Mouse (Mus musculus): Measurements from ENCODE around the gene Neu2. TPM values are rescaled to one million over a fixed set of nuclear protein-coding genes. Genes with fewer than 3 reads are reported as not detected.
"Not testable (repeated sequence)": the region's sequence is repeated elsewhere in the genome, so short reads cannot be mapped to it uniquely, and the experiment has no call there.

Neu2 gene
- not detected in 2 replicates for polyA plus RNA-seq (2016; fragmentation: Nextera tagmentation; extraction: Ambion mirVana)

DNA sequence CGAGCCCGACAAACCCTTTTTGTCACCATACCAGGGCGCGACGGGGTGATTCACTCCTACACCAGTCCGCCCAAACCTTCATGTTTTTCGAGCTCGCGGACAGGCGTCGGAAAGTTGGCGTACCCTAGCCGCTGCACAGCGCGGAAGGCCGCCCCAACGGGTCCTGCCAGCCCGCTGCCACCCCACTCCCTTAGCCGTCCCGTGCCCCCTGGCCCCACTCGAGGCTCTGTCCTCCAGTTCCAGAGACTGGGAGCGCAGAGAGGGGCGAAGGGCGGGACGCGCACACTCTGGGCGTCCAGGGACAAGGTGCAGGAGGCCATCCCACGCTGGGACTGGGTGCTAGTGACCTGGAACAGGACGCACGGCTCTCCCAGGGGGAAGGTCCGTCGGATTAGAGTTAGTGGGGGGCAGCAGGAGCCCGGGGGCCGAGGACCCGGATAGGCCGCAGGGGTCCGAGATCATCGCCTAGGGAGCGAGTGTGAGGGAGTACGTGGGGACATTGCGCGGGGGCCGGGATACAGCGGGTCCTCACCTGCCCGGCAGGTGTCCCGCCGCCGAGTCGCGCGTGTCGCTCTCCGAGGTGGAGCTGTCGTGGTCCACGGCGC is at the start of gene Neu2:
Gene Neu2, plus strand, starts transcription at position 329 of the 605 bp plus-strand sequence.
- H3K9me3 ChIP-seq, result no peaks in the 10 kb centered on the region
- H3K27me3 ChIP-seq (ENCODE audit: insufficient read depth, poor library complexity, severe bottlenecking), result peaks cover 57% of the 10 kb centered on the region
- H3K27ac ChIP-seq, result peak within 1 kb of the TSS; percentile 84
- H3K4me3 ChIP-seq, result peak within 1 kb of the TSS; percentile 84
- no peaks in the 10 kb centered on the region for H3K36me3 ChIP-seq
- under 1% methylated on average over 56 of the region's 56 CpGs for WGBS
- peaks cover 17% of the 10 kb centered on the region for H3K4me1 ChIP-seq (replicated peaks)
- no peak for DNase-seq (ENCODE audit: low spot score)

DNA sequence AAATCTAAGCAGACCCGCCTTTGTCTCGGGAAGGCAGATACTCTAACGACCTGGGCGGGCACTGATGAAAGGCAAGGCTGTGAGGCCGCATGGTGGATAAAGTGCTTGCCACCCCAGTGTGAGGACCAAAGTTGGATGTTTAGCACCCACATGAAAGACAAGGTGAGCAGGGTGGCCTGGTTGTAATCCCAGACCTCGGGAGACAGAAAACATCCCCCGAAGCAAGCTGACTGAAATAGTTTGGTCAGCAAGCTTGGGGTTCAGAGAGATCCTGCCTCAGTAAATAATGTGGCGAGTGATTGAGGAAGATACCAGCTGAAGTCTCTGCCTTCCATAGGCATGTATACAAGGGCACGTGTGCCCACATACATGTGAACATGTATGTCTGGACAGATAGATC is 42.2 kb upstream of the Neu2 start:
- no peak overlapping the region for H3K27ac ChIP-seq
- no peaks in the 10 kb centered on the region; the same call in 1 of the 2 replicates for H3K27me3 ChIP-seq (ENCODE audit: insufficient read depth, poor library complexity, severe bottlenecking)
- 83% methylated on average over 9 of the region's 9 CpGs for WGBS
- H3K4me3 ChIP-seq, result no peak overlapping the region
- H3K4me1 ChIP-seq (replicated peaks), result no peaks in the 10 kb centered on the region
- H3K36me3 ChIP-seq, result no peaks in the 10 kb centered on the region
- no peak for DNase-seq (ENCODE audit: low spot score)
- no peaks in the 10 kb centered on the region for H3K9me3 ChIP-seq

DNA sequence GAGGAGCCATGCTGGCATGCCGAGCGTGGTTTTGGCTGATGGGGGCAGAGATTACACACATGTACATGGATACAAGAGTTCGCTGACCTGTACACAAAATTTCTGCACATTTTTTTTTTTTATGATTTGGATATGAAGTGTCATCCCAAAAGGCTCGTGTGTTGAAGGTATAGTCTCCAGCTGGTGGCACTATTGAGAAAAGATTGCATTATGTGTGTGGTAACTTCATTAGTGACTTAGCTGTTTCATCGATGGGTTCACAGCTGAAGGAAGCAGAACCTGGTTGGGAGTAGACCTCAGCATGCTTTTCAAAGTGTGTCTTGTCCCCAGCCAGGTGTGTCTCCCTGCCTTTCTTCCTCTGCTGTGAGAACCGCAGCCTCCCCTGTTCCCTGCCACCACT is 41.4 kb upstream of the Neu2 start:
- Histone ChIP-seq H3K27ac (no peak overlapping the region), H3K4me1 (replicated peaks) (no peaks in the 10 kb centered on the region), H3K9me3 (no peaks in the 10 kb centered on the region), H3K36me3 (no peaks in the 10 kb centered on the region), H3K4me3 (no peak overlapping the region), H3K27me3 (ENCODE audit: insufficient read depth, poor library complexity, severe bottlenecking) (peaks cover under 1% of the 10 kb centered on the region)
- no peak for DNase-seq (ENCODE audit: low spot score)
- 82% methylated on average over 6 of the region's 6 CpGs for WGBS

DNA sequence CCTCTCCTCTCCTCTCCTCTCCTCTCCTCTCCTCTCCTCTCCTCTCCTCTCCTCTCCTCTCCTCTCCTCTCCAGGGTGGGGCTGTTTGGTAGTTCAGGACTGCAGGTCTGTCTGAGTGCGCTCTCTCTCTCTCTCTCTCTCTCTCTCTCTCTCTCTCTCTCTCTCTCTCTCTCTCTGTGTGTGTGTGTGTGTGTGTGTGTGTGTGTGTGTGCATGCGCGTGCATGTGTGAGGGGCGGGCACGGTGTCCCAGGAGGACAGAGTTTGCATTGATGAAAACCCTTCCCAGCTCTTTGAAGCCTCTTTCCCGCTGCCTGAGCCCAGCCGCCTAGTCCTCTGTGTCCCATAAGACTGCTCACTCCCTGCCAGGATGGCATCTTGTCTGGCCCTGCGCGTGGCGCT is 39.7 kb upstream of the Neu2 start, which contains the start of gene Snorc:
Gene Snorc, plus strand, starts transcription at position 301 of the 400 bp plus-strand sequence.
- H3K36me3 ChIP-seq; H3K9me3 ChIP-seq; DNase-seq (ENCODE audit: low spot score); H3K27ac ChIP-seq; H3K4me3 ChIP-seq; H3K4me1 ChIP-seq (replicated peaks): not testable (repeated sequence)
- WGBS, result 49% methylated on average over 10 of the region's 10 CpGs
- H3K27me3 ChIP-seq (ENCODE audit: insufficient read depth, poor library complexity, severe bottlenecking), result peaks cover 17% of the 10 kb centered on the region

DNA sequence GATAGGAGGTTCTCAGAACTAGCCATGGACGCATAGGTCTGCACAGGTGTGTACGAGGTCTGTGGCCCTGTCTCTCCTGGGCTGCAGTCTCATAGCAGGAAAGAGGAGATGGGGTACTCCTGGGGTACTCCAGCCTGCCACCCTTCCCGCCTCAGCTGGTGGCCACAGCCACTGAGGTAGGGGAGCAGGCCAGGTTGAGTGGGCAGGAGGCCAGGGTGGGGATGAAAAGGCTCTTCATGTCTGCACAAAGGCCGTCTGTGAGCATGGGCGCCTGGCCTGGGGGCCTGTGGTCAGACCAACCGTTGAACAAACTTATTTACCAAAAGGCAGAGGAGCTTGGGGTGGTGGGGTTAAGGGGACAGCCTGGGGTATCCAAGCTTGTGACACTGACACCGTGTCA is 37.8 kb upstream of the Neu2 start:
- Histone ChIP-seq H3K9me3 (no peaks in the 10 kb centered on the region), H3K36me3 (no peaks in the 10 kb centered on the region), H3K27me3 (ENCODE audit: insufficient read depth, poor library complexity, severe bottlenecking) (peaks cover 37% of the 10 kb centered on the region), H3K4me1 (replicated peaks) (peaks cover 13% of the 10 kb centered on the region), H3K27ac (no peak overlapping the region), H3K4me3 (no peak overlapping the region)
- 80% methylated on average over 7 of the region's 7 CpGs for WGBS
- DNase-seq (ENCODE audit: low spot score), result no peak

DNA sequence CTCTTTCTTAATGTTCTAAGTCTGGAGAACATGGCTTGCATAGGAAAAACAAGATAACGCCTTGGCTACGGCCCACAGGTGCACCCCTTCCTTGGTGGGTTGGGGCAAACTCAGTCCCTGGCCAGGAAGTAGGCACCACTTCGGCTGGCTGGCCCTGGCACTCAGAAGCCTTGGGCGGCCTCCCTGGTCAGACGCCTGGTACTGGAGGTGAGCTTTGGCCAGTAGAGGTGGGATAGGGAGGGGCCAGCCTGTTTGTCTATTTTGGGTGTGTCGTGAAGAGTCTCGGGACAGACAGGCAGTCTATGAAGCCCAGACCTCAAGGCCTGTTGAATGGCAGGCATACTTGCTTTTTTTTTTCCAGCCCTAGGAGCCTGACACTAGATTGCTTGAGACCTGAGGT is 37.1 kb upstream of the Neu2 start:
- peaks cover 43% of the 10 kb centered on the region for H3K27me3 ChIP-seq (ENCODE audit: insufficient read depth, poor library complexity, severe bottlenecking)
- 83% methylated on average over 7 of the region's 7 CpGs for WGBS

DNA sequence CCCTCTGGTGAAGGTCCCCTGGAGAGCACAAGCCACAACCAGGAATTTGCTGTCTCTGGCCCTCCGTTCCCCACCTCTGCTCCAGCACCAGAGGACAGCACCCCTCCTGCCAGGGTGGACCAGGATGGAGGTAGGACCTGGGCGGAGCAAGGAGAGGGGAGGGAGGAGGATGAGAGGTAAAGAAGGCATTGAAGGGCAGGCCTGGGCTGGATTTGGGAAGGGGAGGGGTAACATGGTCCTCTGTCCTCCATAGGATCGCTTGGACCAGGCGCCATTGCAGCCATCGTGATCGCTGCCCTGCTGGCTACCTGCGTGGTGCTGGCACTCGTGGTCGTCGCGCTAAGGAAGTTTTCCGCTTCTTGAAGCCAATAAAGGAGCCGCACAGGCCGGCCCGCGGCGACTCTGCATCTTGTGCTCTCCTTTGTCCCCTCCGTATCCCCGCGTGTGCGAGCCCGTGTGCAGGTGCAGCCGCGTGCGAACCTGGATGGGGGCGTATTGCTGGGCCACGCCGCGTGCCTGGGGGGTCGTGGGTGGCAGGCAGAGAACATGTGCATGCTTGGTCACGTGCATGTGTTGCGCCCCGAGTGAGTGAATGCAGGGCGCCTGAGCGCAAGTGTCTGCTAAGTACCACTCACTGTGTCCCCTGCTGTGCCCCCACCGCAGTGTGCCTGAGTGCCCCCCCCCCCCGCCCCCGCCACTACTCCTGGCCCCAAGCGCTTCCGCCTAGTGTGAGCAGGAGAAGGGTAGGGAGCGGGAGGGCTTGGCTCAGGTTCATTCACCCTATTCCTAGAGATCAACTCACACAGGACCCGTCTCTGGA is 34.4 kb upstream of the Neu2 start:
- Histone ChIP-seq H3K9me3 (no peaks in the 10 kb centered on the region), H3K27me3 (ENCODE audit: insufficient read depth, poor library complexity, severe bottlenecking) (peaks cover 45% of the 10 kb centered on the region), H3K27ac (peak overlapping the region; percentile 79), H3K4me1 (replicated peaks) (peaks cover 13% of the 10 kb centered on the region), H3K36me3 (no peaks in the 10 kb centered on the region), H3K4me3 (peak overlapping the region; percentile 56)
- peak; percentile 17 for DNase-seq (ENCODE audit: low spot score)
- WGBS, result 2% methylated on average over 42 of the region's 42 CpGs

More for the DNA sequence above, 37.1 kb upstream of the Neu2 start:
- no peak overlapping the region for H3K27ac ChIP-seq
- no peak overlapping the region for H3K4me3 ChIP-seq
- no peaks in the 10 kb centered on the region for H3K36me3 ChIP-seq
- H3K4me1 ChIP-seq (replicated peaks), result peaks cover 13% of the 10 kb centered on the region
- no peak for DNase-seq (ENCODE audit: low spot score)
- no peaks in the 10 kb centered on the region for H3K9me3 ChIP-seq

DNA sequence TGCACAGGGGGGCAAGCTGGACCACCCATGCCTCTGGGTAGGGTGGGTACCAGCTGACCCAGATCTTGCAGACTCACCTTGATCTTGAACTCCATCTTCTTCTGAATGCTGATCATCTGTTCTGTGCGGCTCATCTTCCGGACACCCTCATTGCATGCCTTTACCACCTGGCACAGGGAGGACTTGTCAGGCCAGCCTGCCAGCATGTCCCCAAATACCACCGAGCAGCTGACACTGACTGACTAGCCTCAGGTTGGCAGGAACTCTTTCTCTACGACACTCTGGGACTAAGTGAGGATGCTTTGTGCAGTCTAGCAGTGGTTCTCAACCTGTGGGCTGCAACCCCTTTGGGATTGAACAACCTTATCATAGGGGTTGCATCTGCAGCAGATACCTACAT is 27.1 kb upstream of the Neu2 start:
- no peaks in the 10 kb centered on the region for H3K4me1 ChIP-seq (replicated peaks)
- no peak overlapping the region for H3K4me3 ChIP-seq
- no peaks in the 10 kb centered on the region for H3K36me3 ChIP-seq
- peaks cover 2% of the 10 kb centered on the region; the same call in 1 of the 2 replicates for H3K27me3 ChIP-seq (ENCODE audit: insufficient read depth, poor library complexity, severe bottlenecking)
- no peak overlapping the region for H3K27ac ChIP-seq
- no peaks in the 10 kb centered on the region for H3K9me3 ChIP-seq
- DNase-seq (ENCODE audit: low spot score), result no peak
- WGBS, result 90% methylated on average over 4 of the region's 4 CpGs

DNA sequence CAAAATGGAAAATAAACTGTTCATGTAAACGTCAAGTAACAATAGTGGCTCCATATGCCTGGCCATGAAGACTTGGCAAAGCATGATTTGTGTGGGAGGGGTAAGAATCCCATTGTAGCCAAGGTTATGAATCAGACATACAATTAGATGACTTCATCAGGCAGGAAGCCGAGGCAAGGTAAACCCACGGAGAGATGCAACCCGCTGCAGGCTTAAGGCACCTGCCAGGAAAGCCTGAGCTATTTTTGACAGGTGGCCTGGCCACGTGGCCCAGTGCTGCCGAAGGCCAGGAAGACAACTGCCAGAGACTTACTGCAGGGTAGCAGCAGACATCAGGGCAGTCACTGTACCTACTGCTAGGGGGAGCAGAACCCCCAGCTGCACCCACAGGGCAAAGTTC is 23.3 kb upstream of the Neu2 start:
- Histone ChIP-seq H3K36me3 (no peaks in the 10 kb centered on the region), H3K4me3 (no peak overlapping the region), H3K4me1 (replicated peaks) (no peaks in the 10 kb centered on the region), H3K27me3 (ENCODE audit: insufficient read depth, poor library complexity, severe bottlenecking) (no peaks in the 10 kb centered on the region), H3K27ac (no peak overlapping the region), H3K9me3 (no peaks in the 10 kb centered on the region)
- no peak for DNase-seq (ENCODE audit: low spot score)
- 87% methylated on average over 6 of the region's 6 CpGs for WGBS

DNA sequence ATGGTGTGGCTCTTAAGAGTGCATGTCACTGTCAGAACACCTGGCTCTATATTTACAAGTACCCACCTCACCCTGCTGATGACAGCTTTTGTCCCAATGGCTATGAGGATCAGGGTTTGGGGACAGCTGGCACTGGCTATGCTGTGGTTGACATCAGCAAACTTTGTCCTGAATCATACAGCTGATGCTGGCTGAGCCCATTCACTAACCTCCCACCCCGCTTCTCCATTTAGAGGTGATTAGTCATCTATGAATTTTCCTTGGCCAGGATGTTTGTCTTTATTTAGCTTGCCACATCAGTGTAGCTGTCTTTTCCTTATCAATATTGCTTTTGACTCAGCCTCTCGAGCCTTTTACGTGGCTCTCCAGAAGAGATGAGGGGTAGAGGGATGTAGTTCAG is 17.4 kb upstream of the Neu2 start:
- no peak for DNase-seq (ENCODE audit: low spot score)
- Histone ChIP-seq H3K4me1 (replicated peaks) (no peaks in the 10 kb centered on the region), H3K36me3 (no peaks in the 10 kb centered on the region), H3K4me3 (no peak overlapping the region), H3K27me3 (ENCODE audit: insufficient read depth, poor library complexity, severe bottlenecking) (no peaks in the 10 kb centered on the region), H3K9me3 (no peaks in the 10 kb centered on the region), H3K27ac (no peak overlapping the region)
- WGBS, result 90% methylated on average over 3 of the region's 3 CpGs

DNA sequence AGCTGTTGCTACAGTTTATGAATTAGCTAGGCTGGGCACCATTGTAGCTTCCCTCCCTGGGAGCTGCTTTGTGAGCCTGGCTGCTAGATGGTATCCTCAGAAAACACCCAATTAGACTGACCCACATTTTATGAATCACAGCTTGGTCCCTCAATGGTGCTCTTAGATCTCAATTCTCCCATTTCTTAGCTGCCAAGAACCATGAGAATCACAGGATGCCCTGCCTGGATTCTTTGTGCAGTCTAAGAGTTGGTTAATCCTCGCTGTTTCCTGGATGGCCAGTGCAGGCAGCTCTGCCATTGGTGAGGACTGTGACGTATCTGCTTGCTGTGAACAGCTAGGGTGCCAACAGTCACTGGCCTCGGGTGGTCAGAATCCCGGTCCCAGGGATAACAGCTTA is 16.1 kb upstream of the Neu2 start:
- 73% methylated on average over 4 of the region's 4 CpGs for WGBS
- Histone ChIP-seq H3K9me3 (no peaks in the 10 kb centered on the region), H3K4me1 (replicated peaks) (no peaks in the 10 kb centered on the region), H3K36me3 (no peaks in the 10 kb centered on the region), H3K27me3 (ENCODE audit: insufficient read depth, poor library complexity, severe bottlenecking) (no peaks in the 10 kb centered on the region), H3K4me3 (no peak overlapping the region), H3K27ac (no peak overlapping the region)
- DNase-seq (ENCODE audit: low spot score), result no peak

DNA sequence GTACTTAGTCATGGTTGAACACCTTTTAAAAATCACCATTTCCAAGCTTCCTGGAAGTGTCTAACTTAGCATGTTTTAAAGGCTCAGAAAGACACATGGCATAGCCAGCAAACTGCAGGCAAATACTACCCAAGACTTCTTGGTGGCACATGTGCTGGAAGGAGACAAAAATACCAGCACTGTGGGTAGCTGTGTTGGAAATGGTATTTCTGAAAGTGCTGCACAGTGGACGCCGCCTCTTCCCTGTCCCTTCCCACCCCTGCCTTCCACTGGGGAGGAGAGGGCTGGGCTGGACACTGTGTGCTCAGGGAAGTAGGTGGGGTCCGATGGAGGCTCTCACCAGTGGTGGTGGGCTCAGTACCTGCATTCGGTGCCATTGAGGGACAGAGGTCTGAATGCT is 4.2 kb upstream of the Neu2 start:
- 96% methylated on average over 4 of the region's 4 CpGs for WGBS
- no peak overlapping the region for H3K27ac ChIP-seq
- no peaks in the 10 kb centered on the region for H3K36me3 ChIP-seq
- H3K9me3 ChIP-seq, result no peaks in the 10 kb centered on the region
- no peak for DNase-seq (ENCODE audit: low spot score)
- peaks cover 31% of the 10 kb centered on the region for H3K4me1 ChIP-seq (replicated peaks)
- H3K4me3 ChIP-seq, result no peak overlapping the region
- H3K27me3 ChIP-seq (ENCODE audit: insufficient read depth, poor library complexity, severe bottlenecking), result peaks cover 36% of the 10 kb centered on the region

DNA sequence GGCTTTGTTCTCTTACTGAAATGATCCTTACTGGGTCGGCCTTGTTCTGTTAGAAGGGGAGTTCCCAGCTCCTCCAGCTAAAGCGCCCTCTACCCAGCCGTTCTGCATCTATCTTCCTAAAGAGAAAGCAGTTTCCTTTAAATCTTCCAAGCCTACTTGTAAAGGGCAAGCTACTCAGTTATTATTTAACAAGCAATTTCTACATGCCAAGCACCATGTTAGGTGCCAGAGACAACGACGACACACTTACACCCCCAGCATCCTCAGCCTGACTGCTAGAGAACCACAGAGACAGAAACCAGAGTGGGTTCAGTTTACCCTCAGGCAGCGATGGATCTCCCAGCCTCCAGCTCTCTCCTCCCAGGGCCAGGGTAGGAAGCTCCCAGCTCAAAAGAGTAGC is 1.8 kb upstream of the Neu2 start:
- H3K4me3 ChIP-seq, result no peak overlapping the region
- no peak overlapping the region for H3K27ac ChIP-seq
- 62% methylated on average over 6 of the region's 6 CpGs for WGBS
- no peaks in the 10 kb centered on the region for H3K36me3 ChIP-seq
- peaks cover 57% of the 10 kb centered on the region for H3K27me3 ChIP-seq (ENCODE audit: insufficient read depth, poor library complexity, severe bottlenecking)
- peaks cover 33% of the 10 kb centered on the region for H3K4me1 ChIP-seq (replicated peaks)
- no peak for DNase-seq (ENCODE audit: low spot score)
- H3K9me3 ChIP-seq, result no peaks in the 10 kb centered on the region

All from hindbrain, embryonic 10.5 days (tissue).